Mouse (Mus musculus): ENCODE measurements around the gene Vps18. TPM values are rescaled to one million over a fixed set of nuclear protein-coding genes. Genes with fewer than 3 reads are reported as not detected.
A peak's percentile ranks its signal among the peaks of the same experiment; 100 is the strongest.

Gene Vps18
- 23.8 and 24.6 TPM in 2 replicates for polyA plus RNA-seq (2016; fragmentation: Nextera tagmentation; extraction: Ambion mirVana)

GRCm38 (mm10) chr2:119288270-119288882 lies at the start of gene Vps18:
Gene Vps18 (plus strand): TSS chr2:119288740.
- peak; percentile 85 for ATAC-seq (ENCODE audit: insufficient number of reproducible peaks, insufficient read depth, low FRiP score, low TSS enrichment, low read depth)
- Histone ChIP-seq H3K4me2 (peak within 1 kb of the TSS; percentile 78), H3K27ac (0 out of 2 replicates have a peak within 1 kb of the TSS, but pooled peaks have one; percentile 19), H3K36me3 (peaks cover 33% of the 10 kb centered on the region), H3K9me3 (no peaks in the 10 kb centered on the region), H3K9ac (replicated peaks) (peak within 1 kb of the TSS; percentile 85), H3K4me1 (replicated peaks) (peaks cover 10% of the 10 kb centered on the region), H3K4me3 (replicated peaks) (peak within 1 kb of the TSS; percentile 77), H3K27me3 (no peaks in the 10 kb centered on the region)
- WGBS = under 1% methylated on average over 31 of the region's 31 CpGs

GRCm38 (mm10) chr2:119240075-119240818 lies 48.3 kb upstream of the Vps18 start:
- ATAC-seq (ENCODE audit: insufficient number of reproducible peaks, insufficient read depth, low FRiP score, low TSS enrichment, low read depth) = no peak
- H3K36me3 ChIP-seq = no peaks in the 10 kb centered on the region
- H3K4me1 ChIP-seq (replicated peaks) = peaks cover 7% of the 10 kb centered on the region; the same call in 1 of the 2 replicates
- no peak overlapping the region for H3K9ac ChIP-seq (replicated peaks)
- no peaks in the 10 kb centered on the region for H3K9me3 ChIP-seq
- 55% methylated on average over 4 of the region's 4 CpGs for WGBS
- no peak overlapping the region for H3K4me3 ChIP-seq (replicated peaks)
- no peak overlapping the region for H3K27ac ChIP-seq
- no peak overlapping the region for H3K4me2 ChIP-seq
- H3K27me3 ChIP-seq = peaks cover 59% of the 10 kb centered on the region

- 85% methylated on average over 4 of the region's 4 CpGs for WGBS
- no peak overlapping the region for H3K4me3 ChIP-seq (replicated peaks)
- H3K36me3 ChIP-seq = no peaks in the 10 kb centered on the region
- peaks cover 7% of the 10 kb centered on the region; the same call in 1 of the 2 replicates for H3K4me1 ChIP-seq (replicated peaks)
- H3K9ac ChIP-seq (replicated peaks) = no peak overlapping the region
- ATAC-seq (ENCODE audit: insufficient number of reproducible peaks, insufficient read depth, low FRiP score, low TSS enrichment, low read depth) = no peak
- H3K4me2 ChIP-seq = no peak overlapping the region
- peaks cover 54% of the 10 kb centered on the region for H3K27me3 ChIP-seq
- H3K9me3 ChIP-seq = no peaks in the 10 kb centered on the region
- H3K27ac ChIP-seq = no peak overlapping the region
These were observed 47.7 kb upstream of the Vps18 start for GRCm38 (mm10) chr2:119240819-119241186.

GRCm38 (mm10) chr2:119242548-119242947 lies 46.0 kb upstream of the Vps18 start:
- no peak overlapping the region for H3K9ac ChIP-seq (replicated peaks)
- no peak for ATAC-seq (ENCODE audit: insufficient number of reproducible peaks, insufficient read depth, low FRiP score, low TSS enrichment, low read depth)
- H3K4me1 ChIP-seq (replicated peaks) = 0 out of 2 replicates have a peak, but pooled peaks cover 4% of the 10 kb centered on the region
- peaks cover 36% of the 10 kb centered on the region for H3K27me3 ChIP-seq
- 81% methylated on average over 9 of the region's 9 CpGs for WGBS
- H3K4me3 ChIP-seq (replicated peaks) = no peak overlapping the region
- no peak overlapping the region for H3K4me2 ChIP-seq
- H3K27ac ChIP-seq = no peak overlapping the region
- no peaks in the 10 kb centered on the region for H3K36me3 ChIP-seq
- H3K9me3 ChIP-seq = no peaks in the 10 kb centered on the region

GRCm38 (mm10) chr2:119245246-119245645 lies 43.3 kb upstream of the Vps18 start:
- 80% methylated on average over 7 of the region's 7 CpGs for WGBS
- Histone ChIP-seq H3K4me1 (replicated peaks) (0 out of 2 replicates have a peak, but pooled peaks cover 4% of the 10 kb centered on the region), H3K9me3 (no peaks in the 10 kb centered on the region), H3K27me3 (peaks cover 16% of the 10 kb centered on the region), H3K4me2 (no peak overlapping the region), H3K4me3 (replicated peaks) (no peak overlapping the region), H3K36me3 (no peaks in the 10 kb centered on the region), H3K9ac (replicated peaks) (no peak overlapping the region), H3K27ac (no peak overlapping the region)
- ATAC-seq (ENCODE audit: insufficient number of reproducible peaks, insufficient read depth, low FRiP score, low TSS enrichment, low read depth) = no peak

GRCm38 (mm10) chr2:119247904-119248303 lies 40.6 kb upstream of the Vps18 start:
- no peaks in the 10 kb centered on the region for H3K36me3 ChIP-seq
- no peak overlapping the region for H3K27ac ChIP-seq
- H3K27me3 ChIP-seq = peaks cover 11% of the 10 kb centered on the region; the same call in 1 of the 2 replicates
- no peak overlapping the region for H3K4me3 ChIP-seq (replicated peaks)
- H3K9me3 ChIP-seq = no peaks in the 10 kb centered on the region
- no peak overlapping the region for H3K9ac ChIP-seq (replicated peaks)
- H3K4me2 ChIP-seq = no peak overlapping the region
- no peak for ATAC-seq (ENCODE audit: insufficient number of reproducible peaks, insufficient read depth, low FRiP score, low TSS enrichment, low read depth)
- 0 out of 2 replicates have a peak, but pooled peaks cover 4% of the 10 kb centered on the region for H3K4me1 ChIP-seq (replicated peaks)
- 85% methylated on average over 9 of the region's 9 CpGs for WGBS

GRCm38 (mm10) chr2:119249592-119250061 lies 38.9 kb upstream of the Vps18 start:
- Histone ChIP-seq H3K4me1 (replicated peaks) (0 out of 2 replicates have a peak, but pooled peaks cover 4% of the 10 kb centered on the region), H3K4me2 (no peak overlapping the region), H3K27me3 (peaks cover 26% of the 10 kb centered on the region), H3K36me3 (no peaks in the 10 kb centered on the region), H3K9ac (replicated peaks) (no peak overlapping the region), H3K4me3 (replicated peaks) (no peak overlapping the region), H3K9me3 (no peaks in the 10 kb centered on the region), H3K27ac (no peak overlapping the region)
- WGBS = 65% methylated on average over 4 of the region's 4 CpGs
- ATAC-seq (ENCODE audit: insufficient number of reproducible peaks, insufficient read depth, low FRiP score, low TSS enrichment, low read depth) = no peak

GRCm38 (mm10) chr2:119250377-119250776 lies 38.2 kb upstream of the Vps18 start:
- Histone ChIP-seq H3K9me3 (no peaks in the 10 kb centered on the region), H3K27me3 (peaks cover 32% of the 10 kb centered on the region), H3K36me3 (no peaks in the 10 kb centered on the region), H3K4me1 (replicated peaks) (0 out of 2 replicates have a peak, but pooled peaks cover 4% of the 10 kb centered on the region), H3K4me3 (replicated peaks) (no peak overlapping the region), H3K9ac (replicated peaks) (no peak overlapping the region), H3K27ac (no peak overlapping the region), H3K4me2 (no peak overlapping the region)
- 69% methylated on average over 5 of the region's 5 CpGs for WGBS
- no peak for ATAC-seq (ENCODE audit: insufficient number of reproducible peaks, insufficient read depth, low FRiP score, low TSS enrichment, low read depth)

GRCm38 (mm10) chr2:119250826-119251478 lies 37.6 kb upstream of the Vps18 start:
- Histone ChIP-seq H3K4me1 (replicated peaks) (0 out of 2 replicates have a peak, but pooled peaks cover 4% of the 10 kb centered on the region), H3K36me3 (no peaks in the 10 kb centered on the region), H3K9me3 (no peaks in the 10 kb centered on the region), H3K4me3 (replicated peaks) (no peak overlapping the region), H3K27ac (no peak overlapping the region), H3K4me2 (no peak overlapping the region), H3K9ac (replicated peaks) (no peak overlapping the region), H3K27me3 (peaks cover 34% of the 10 kb centered on the region)
- 16% methylated on average over 11 of the region's 11 CpGs for WGBS
- ATAC-seq (ENCODE audit: insufficient number of reproducible peaks, insufficient read depth, low FRiP score, low TSS enrichment, low read depth) = no peak; the same call in 1 of the 2 replicates

- no peaks in the 10 kb centered on the region for H3K4me1 ChIP-seq (replicated peaks)
- H3K27ac ChIP-seq = no peak overlapping the region
- 31% methylated on average over 7 of the region's 7 CpGs for WGBS
- no peak overlapping the region for H3K9ac ChIP-seq (replicated peaks)
- no peak overlapping the region for H3K4me3 ChIP-seq (replicated peaks)
- no peaks in the 10 kb centered on the region for H3K36me3 ChIP-seq
- H3K4me2 ChIP-seq = no peak overlapping the region
- H3K27me3 ChIP-seq = peaks cover 38% of the 10 kb centered on the region
- ATAC-seq (ENCODE audit: insufficient number of reproducible peaks, insufficient read depth, low FRiP score, low TSS enrichment, low read depth) = no peak
- H3K9me3 ChIP-seq = no peaks in the 10 kb centered on the region
These were observed 33.6 kb upstream of the Vps18 start for GRCm38 (mm10) chr2:119254976-119255375.

GRCm38 (mm10) chr2:119260518-119260917 lies 28.0 kb upstream of the Vps18 start:
- Histone ChIP-seq H3K36me3 (no peaks in the 10 kb centered on the region), H3K9me3 (no peaks in the 10 kb centered on the region), H3K27me3 (peaks cover 22% of the 10 kb centered on the region), H3K9ac (replicated peaks) (no peak overlapping the region), H3K4me1 (replicated peaks) (peaks cover 7% of the 10 kb centered on the region), H3K4me3 (replicated peaks) (no peak overlapping the region), H3K27ac (no peak overlapping the region), H3K4me2 (no peak overlapping the region)
- 80% methylated on average over 1 of the region's 1 CpGs for WGBS
- ATAC-seq (ENCODE audit: insufficient number of reproducible peaks, insufficient read depth, low FRiP score, low TSS enrichment, low read depth) = no peak

All from limb, embryonic 12.5 days (tissue).